Mouse (Mus musculus): ENCODE measurements at regions not wholly inside any gene's neighbourhood (a gene's known extent, or its start where the extent isn't known, plus 50 kb on each side); places are given as distances from the start of the nearest gene placed in this dataset.

GRCm38 (mm10) chr15:51409791-51410308, 2474.9 kb upstream of the Gm7489 start:
- no peak overlapping the region for H3K4me3 ChIP-seq (ENCODE audit: insufficient read depth, low read depth, low read length)
- DNase-seq, result no peak
- no peak overlapping the region for H3K27ac ChIP-seq (ENCODE audit: insufficient read depth, low read depth, low read length)
- WGBS, result 73% methylated on average over 6 of the region's 6 CpGs
- H3K36me3 ChIP-seq (ENCODE audit: control insufficient read depth, insufficient read depth, low read length), result no peaks in the 10 kb centered on the region
- no peaks in the 10 kb centered on the region for H3K4me1 ChIP-seq (ENCODE audit: control insufficient read depth, insufficient read depth, low read length)
- TF ChIP-seq CTCF (conservative IDR thresholded peaks at IDR 0.05; ENCODE audit: insufficient read depth, insufficient read length, low read depth, low read length) (no peak), POLR2A (IDR thresholded peaks at IDR 0.05; ENCODE audit: low read depth, low read length) (no peak)
- no peaks in the 10 kb centered on the region for H3K27me3 ChIP-seq (replicated peaks; ENCODE audit: control insufficient read depth, insufficient read depth, low read length)

- no peaks in the 10 kb centered on the region for H3K27me3 ChIP-seq (replicated peaks; ENCODE audit: control insufficient read depth, insufficient read depth, low read length)
- no peaks in the 10 kb centered on the region for H3K36me3 ChIP-seq (ENCODE audit: control insufficient read depth, insufficient read depth, low read length)
- no peak for DNase-seq
- TF ChIP-seq POLR2A (IDR thresholded peaks at IDR 0.05; ENCODE audit: low read depth, low read length) (no peak), CTCF (conservative IDR thresholded peaks at IDR 0.05; ENCODE audit: insufficient read depth, insufficient read length, low read depth, low read length) (no peak)
- no peaks in the 10 kb centered on the region for H3K4me1 ChIP-seq (ENCODE audit: control insufficient read depth, insufficient read depth, low read length)
- no peak overlapping the region for H3K4me3 ChIP-seq (ENCODE audit: insufficient read depth, low read depth, low read length)
- no peak overlapping the region for H3K27ac ChIP-seq (ENCODE audit: insufficient read depth, low read depth, low read length)
These were observed 2472.7 kb upstream of the Gm7489 start for GRCm38 (mm10) chr15:51411966-51412365.

GRCm38 (mm10) chr15:51442606-51443005, 2442.1 kb upstream of the Gm7489 start:
- TF ChIP-seq POLR2A (IDR thresholded peaks at IDR 0.05; ENCODE audit: low read depth, low read length) (no peak), CTCF (conservative IDR thresholded peaks at IDR 0.05; ENCODE audit: insufficient read depth, insufficient read length, low read depth, low read length) (no peak)
- DNase-seq, result no peak
- Histone ChIP-seq H3K27ac (ENCODE audit: insufficient read depth, low read depth, low read length) (no peak overlapping the region), H3K27me3 (replicated peaks; ENCODE audit: control insufficient read depth, insufficient read depth, low read length) (no peaks in the 10 kb centered on the region), H3K4me3 (ENCODE audit: insufficient read depth, low read depth, low read length) (no peak overlapping the region), H3K4me1 (ENCODE audit: control insufficient read depth, insufficient read depth, low read length) (no peaks in the 10 kb centered on the region), H3K36me3 (ENCODE audit: control insufficient read depth, insufficient read depth, low read length) (no peaks in the 10 kb centered on the region)
- 50% methylated on average over 2 of the region's 2 CpGs for WGBS

GRCm38 (mm10) chr15:51469895-51470294, 2414.8 kb upstream of the Gm7489 start:
- Histone ChIP-seq H3K27ac (ENCODE audit: insufficient read depth, low read depth, low read length) (no peak overlapping the region), H3K4me1 (ENCODE audit: control insufficient read depth, insufficient read depth, low read length) (no peaks in the 10 kb centered on the region), H3K36me3 (ENCODE audit: control insufficient read depth, insufficient read depth, low read length) (no peaks in the 10 kb centered on the region), H3K4me3 (ENCODE audit: insufficient read depth, low read depth, low read length) (no peak overlapping the region), H3K27me3 (replicated peaks; ENCODE audit: control insufficient read depth, insufficient read depth, low read length) (no peaks in the 10 kb centered on the region)
- TF ChIP-seq CTCF (conservative IDR thresholded peaks at IDR 0.05; ENCODE audit: insufficient read depth, insufficient read length, low read depth, low read length) (no peak), POLR2A (IDR thresholded peaks at IDR 0.05; ENCODE audit: low read depth, low read length) (no peak)
- WGBS, result 80% methylated on average over 3 of the region's 3 CpGs
- no peak for DNase-seq

- no peak for DNase-seq
- Histone ChIP-seq H3K27me3 (replicated peaks; ENCODE audit: control insufficient read depth, insufficient read depth, low read length) (no peaks in the 10 kb centered on the region), H3K27ac (ENCODE audit: insufficient read depth, low read depth, low read length) (no peak overlapping the region), H3K4me3 (ENCODE audit: insufficient read depth, low read depth, low read length) (no peak overlapping the region), H3K4me1 (ENCODE audit: control insufficient read depth, insufficient read depth, low read length) (no peaks in the 10 kb centered on the region), H3K36me3 (ENCODE audit: control insufficient read depth, insufficient read depth, low read length) (no peaks in the 10 kb centered on the region)
- no peak for TF ChIP-seq CTCF (conservative IDR thresholded peaks at IDR 0.05; ENCODE audit: insufficient read depth, insufficient read length, low read depth, low read length)
- no peak for TF ChIP-seq POLR2A (IDR thresholded peaks at IDR 0.05; ENCODE audit: low read depth, low read length)
- 64% methylated on average over 1 of the region's 1 CpGs for WGBS
These were observed 2413.6 kb upstream of the Gm7489 start for GRCm38 (mm10) chr15:51471143-51471542.

GRCm38 (mm10) chr15:51472049-51472448, 2412.7 kb upstream of the Gm7489 start:
- 78% methylated on average over 2 of the region's 2 CpGs for WGBS
- no peaks in the 10 kb centered on the region for H3K4me1 ChIP-seq (ENCODE audit: control insufficient read depth, insufficient read depth, low read length)

GRCm38 (mm10) chr15:51481856-51482255, 2402.8 kb upstream of the Gm7489 start:
- H3K4me1 ChIP-seq (ENCODE audit: control insufficient read depth, insufficient read depth, low read length), result no peaks in the 10 kb centered on the region
- TF ChIP-seq POLR2A (IDR thresholded peaks at IDR 0.05; ENCODE audit: low read depth, low read length), result no peak
- DNase-seq, result no peak
- no peaks in the 10 kb centered on the region for H3K36me3 ChIP-seq (ENCODE audit: control insufficient read depth, insufficient read depth, low read length)
- H3K27me3 ChIP-seq (replicated peaks; ENCODE audit: control insufficient read depth, insufficient read depth, low read length), result no peaks in the 10 kb centered on the region
- 79% methylated on average over 4 of the region's 4 CpGs for WGBS
- H3K27ac ChIP-seq (ENCODE audit: insufficient read depth, low read depth, low read length), result no peak overlapping the region
- no peak overlapping the region for H3K4me3 ChIP-seq (ENCODE audit: insufficient read depth, low read depth, low read length)

More at GRCm38 (mm10) chr15:51472049-51472448, 2412.7 kb upstream of the Gm7489 start:
- no peak overlapping the region for H3K4me3 ChIP-seq (ENCODE audit: insufficient read depth, low read depth, low read length)
- H3K36me3 ChIP-seq (ENCODE audit: control insufficient read depth, insufficient read depth, low read length), result no peaks in the 10 kb centered on the region
- no peak overlapping the region for H3K27ac ChIP-seq (ENCODE audit: insufficient read depth, low read depth, low read length)
- TF ChIP-seq POLR2A (IDR thresholded peaks at IDR 0.05; ENCODE audit: low read depth, low read length) (no peak), CTCF (conservative IDR thresholded peaks at IDR 0.05; ENCODE audit: insufficient read depth, insufficient read length, low read depth, low read length) (no peak)
- H3K27me3 ChIP-seq (replicated peaks; ENCODE audit: control insufficient read depth, insufficient read depth, low read length), result no peaks in the 10 kb centered on the region
- DNase-seq, result no peak

GRCm38 (mm10) chr15:51484207-51484606, 2400.5 kb upstream of the Gm7489 start:
- DNase-seq, result peak; percentile 77
- no peak overlapping the region for H3K27ac ChIP-seq (ENCODE audit: insufficient read depth, low read depth, low read length)

More at GRCm38 (mm10) chr15:51484207-51484606, 2400.5 kb upstream of the Gm7489 start:
- no peaks in the 10 kb centered on the region for H3K27me3 ChIP-seq (replicated peaks; ENCODE audit: control insufficient read depth, insufficient read depth, low read length)
- H3K36me3 ChIP-seq (ENCODE audit: control insufficient read depth, insufficient read depth, low read length), result no peaks in the 10 kb centered on the region
- H3K4me3 ChIP-seq (ENCODE audit: insufficient read depth, low read depth, low read length), result no peak overlapping the region
- TF ChIP-seq POLR2A (IDR thresholded peaks at IDR 0.05; ENCODE audit: low read depth, low read length) (no peak), CTCF (conservative IDR thresholded peaks at IDR 0.05; ENCODE audit: insufficient read depth, insufficient read length, low read depth, low read length) (no peak)
- 50% methylated on average over 2 of the region's 2 CpGs for WGBS
- H3K4me1 ChIP-seq (ENCODE audit: control insufficient read depth, insufficient read depth, low read length), result no peaks in the 10 kb centered on the region
